Mouse (Mus musculus) heart, postnatal 0 days (tissue): ENCODE measurements around the gene Tmem218. TPM values are rescaled to one million over a fixed set of nuclear protein-coding genes. Genes with fewer than 3 reads are reported as not detected.

Experiments
- ATAC-seq: fragments of 200-750 bp; cut with Nextera tagmentation; 2 replicates; pipeline ENCODE4 v1.8.0; 2017; ENCODE audit warnings: low read depth, moderate number of reproducible peaks, moderate library complexity; ENCODE audit not compliant: insufficient read depth
- DNase-seq: peaks from one replicate; pipeline ENCODE4 v3.0.0-alpha.2; 2016; ENCODE audit warnings: low spot score
- H3K27ac ChIP-seq: fragments of 300-500 bp; sonication (generic); 2 replicates; pipeline ENCODE4 v1.5.1; 2014; ENCODE audit warnings: low read depth, mild to moderate bottlenecking
- H3K27me3 ChIP-seq: fragments of 300-500 bp; sonication (generic); 2 replicates; pipeline ENCODE4 v1.6.1; 2014; ENCODE audit warnings: low read length, mixed read lengths; ENCODE audit not compliant: control insufficient read depth, insufficient read depth
- H3K36me3 ChIP-seq: fragments of 300-500 bp; sonication (generic); replicated peaks from 2 replicates; pipeline ENCODE4 v1.6.1; 2014; ENCODE audit warnings: low read length, mixed read lengths; ENCODE audit not compliant: control insufficient read depth, insufficient read depth
- H3K4me1 ChIP-seq: fragments of 300-500 bp; sonication (generic); 2 replicates; pipeline ENCODE4 v1.6.1; 2014; ENCODE audit warnings: antibody characterized with exemption; ENCODE audit not compliant: control insufficient read depth, insufficient read depth
- H3K4me2 ChIP-seq: fragments of 300-500 bp; sonication (generic); 2 replicates; pipeline ENCODE4 v1.6.1; 2014; ENCODE audit warnings: low read depth, mild to moderate bottlenecking, low read length, moderate library complexity
- H3K4me3 ChIP-seq: fragments of 300-500 bp; sonication (generic); 2 replicates; pipeline ENCODE4 v1.5.1; 2014; ENCODE audit warnings: low read depth, low read length
- H3K9ac ChIP-seq: fragments of 300-500 bp; sonication (generic); replicated peaks from 2 replicates; pipeline ENCODE4 v1.6.1; 2014; ENCODE audit warnings: low read depth, low read length, mixed read lengths
- H3K9me3 ChIP-seq: fragments of 300-500 bp; sonication (generic); replicated peaks from 2 replicates; pipeline ENCODE4 v1.6.1; 2016; ENCODE audit warnings: low read length; ENCODE audit not compliant: control insufficient read depth
- CTCF ChIP-seq: IDR thresholded peaks from 2 replicates; pipeline ENCODE4 v1.5.1; 2016; ENCODE audit warnings: antibody characterized with exemption, control low read depth, low read depth
- EP300 ChIP-seq: IDR thresholded peaks from 2 replicates; pipeline ENCODE4 v1.6.1; 2016; ENCODE audit warnings: antibody characterized with exemption, low read depth
- WGBS: fragments of 180-500 bp; shearing (Covaris S2); extraction: QIAGEN DNeasy Blood & Tissue Kit; methylation state at CpG from one replicate; pipeline ENCODE4 v1.1.7; 2014; 5-methylcytosine and 5-hydroxymethylcytosine counted together
- polyA plus RNA-seq: library from polyadenylated mRNA; unstranded; fragments of >200 nt; fragmentation: Nextera tagmentation; extraction: Ambion mirVana; gene quantifications from 2 replicates; pipeline ENCODE4 v1.2.1, GENCODE M21; 2015
- total RNA-seq: library from RNA; depleted of rRNA; stranded (reverse); fragments of >200 nt; gene quantifications from 2 replicates; pipeline ENCODE4 v1.2.3, GENCODE M21; 2014; ENCODE audit warnings: low replicate concordance; rRNA removed

Tmem218 gene
- total RNA-seq, result 8.2 and 11.2 TPM in 2 replicates
- polyA plus RNA-seq, result 13.5 and 13.7 TPM in 2 replicates

DNA sequence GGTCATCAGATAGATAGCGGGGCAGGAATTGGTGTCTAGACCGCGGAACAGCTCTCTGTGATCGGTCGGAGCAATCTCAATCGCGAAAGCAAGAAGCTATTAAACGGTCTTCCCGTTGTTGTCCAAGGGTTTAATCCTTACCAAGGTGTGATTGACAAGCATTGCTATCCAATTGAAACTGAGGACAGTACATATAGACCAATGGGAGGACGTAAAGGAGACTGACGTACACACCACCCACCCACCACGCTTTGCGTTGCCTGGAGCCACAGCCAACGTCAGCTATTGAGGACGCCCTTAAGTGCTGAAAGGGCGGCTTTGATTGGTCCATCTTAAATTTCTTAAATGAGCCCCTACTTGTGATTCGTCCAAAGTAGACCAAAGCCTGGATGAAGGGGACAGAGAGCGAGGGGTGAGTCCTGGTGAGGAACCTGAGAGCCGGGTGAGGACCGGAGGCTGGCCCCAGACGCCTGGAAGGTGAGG lies at the start of gene Tmem218:
TSS of gene Tmem218 (plus strand) at position 295 of the 483 bp plus-strand sequence.
- WGBS, result under 1% methylated on average over 21 of the region's 21 CpGs
- ATAC-seq, result peak; percentile 100

DNA sequence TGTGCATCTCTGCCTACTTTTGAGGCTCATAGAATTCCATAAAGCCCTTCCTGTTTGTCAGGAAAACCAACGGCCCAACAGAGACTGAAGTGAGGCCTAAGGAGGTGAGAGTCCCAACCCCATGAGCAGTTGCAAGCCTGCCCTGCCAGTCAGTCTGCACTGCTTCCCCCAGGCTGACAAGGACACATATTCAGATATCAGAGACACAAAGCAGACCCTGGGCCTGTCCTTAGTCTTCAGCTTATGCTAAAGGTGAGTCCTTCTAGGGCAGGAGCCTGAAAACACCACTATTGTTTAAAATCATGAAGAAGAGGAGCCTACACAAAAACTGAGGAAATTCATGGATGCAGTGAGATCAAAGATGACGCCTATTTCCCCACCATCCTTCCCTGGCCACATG lies 47.3 kb upstream of the Tmem218 start:
- Histone ChIP-seq H3K4me1 (no peaks in the 10 kb centered on the region), H3K4me2 (no peak overlapping the region), H3K36me3 (no peaks in the 10 kb centered on the region), H3K9me3 (no peaks in the 10 kb centered on the region), H3K4me3 (no peak overlapping the region), H3K27ac (no peak overlapping the region), H3K9ac (no peak overlapping the region), H3K27me3 (no peaks in the 10 kb centered on the region)
- ATAC-seq, result no peak
- no peak for DNase-seq
- 64% methylated on average over 2 of the region's 2 CpGs for WGBS
- TF ChIP-seq CTCF, result no peak
- TF ChIP-seq EP300, result no peak

More for the DNA sequence above, at the start of gene Tmem218:
- no peaks in the 10 kb centered on the region for H3K27me3 ChIP-seq
- peaks cover 7% of the 10 kb centered on the region; the same call in 1 of the 2 replicates for H3K4me1 ChIP-seq
- DNase-seq, result peak; percentile 99
- H3K36me3 ChIP-seq, result no peaks in the 10 kb centered on the region
- peak within 1 kb of the TSS; percentile 89 for H3K4me2 ChIP-seq
- H3K4me3 ChIP-seq, result peak within 1 kb of the TSS; percentile 60
- H3K27ac ChIP-seq, result peak within 1 kb of the TSS; percentile 76
- H3K9ac ChIP-seq, result peak within 1 kb of the TSS; percentile 63
- TF ChIP-seq EP300 (peak; percentile 89), CTCF (no peak)
- no peaks in the 10 kb centered on the region for H3K9me3 ChIP-seq

DNA sequence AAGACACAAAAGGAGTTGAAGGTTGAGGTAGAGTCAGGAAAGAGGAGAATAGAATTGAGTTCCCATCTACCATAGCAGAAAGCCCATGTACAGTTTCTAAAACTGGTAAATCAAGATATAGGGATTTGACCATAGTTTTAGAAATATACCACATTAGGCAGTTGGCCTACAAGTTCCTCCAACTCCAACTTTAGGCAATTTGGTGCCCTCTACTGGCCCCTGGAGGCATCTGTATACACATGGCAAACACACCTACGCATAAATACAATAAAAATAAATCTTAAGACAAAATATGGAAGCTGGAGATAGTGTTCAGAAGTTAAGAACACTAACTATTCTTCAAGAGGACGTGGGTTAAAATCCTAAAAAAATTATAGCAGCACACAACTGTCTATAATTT lies 41.1 kb upstream of the Tmem218 start:
- WGBS, result 76% methylated on average over 2 of the region's 2 CpGs
- TF ChIP-seq CTCF (no peak), EP300 (no peak)
- DNase-seq (no peak), ATAC-seq (no peak)
- H3K27ac ChIP-seq, result no peak overlapping the region
- no peaks in the 10 kb centered on the region for H3K36me3 ChIP-seq
- H3K4me3 ChIP-seq, result no peak overlapping the region
- H3K9me3 ChIP-seq, result no peaks in the 10 kb centered on the region
- peaks cover 3% of the 10 kb centered on the region; the same call in 1 of the 2 replicates for H3K4me1 ChIP-seq
- H3K4me2 ChIP-seq, result no peak overlapping the region
- H3K27me3 ChIP-seq, result no peaks in the 10 kb centered on the region
- H3K9ac ChIP-seq, result no peak overlapping the region

DNA sequence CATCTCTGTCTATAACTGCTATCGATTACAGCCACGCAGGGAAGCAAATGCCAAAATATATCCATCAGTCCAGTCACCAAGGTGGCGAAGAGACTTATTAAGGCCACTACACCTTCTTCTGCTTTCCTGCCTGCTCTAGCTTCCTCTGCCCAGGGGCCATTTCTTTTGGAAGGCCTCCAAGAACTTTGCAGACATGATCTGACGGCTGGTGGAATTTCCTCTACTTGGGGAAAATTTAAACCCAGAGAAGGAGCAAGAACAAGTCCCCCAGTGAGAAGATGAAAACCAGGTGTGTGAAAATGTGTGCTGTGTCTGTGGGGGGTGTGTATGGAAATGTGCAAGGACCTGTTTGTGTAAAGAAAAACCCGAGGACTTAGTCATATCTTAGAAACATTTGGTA lies 34.6 kb upstream of the Tmem218 start:
- no peaks in the 10 kb centered on the region for H3K9me3 ChIP-seq
- no peak for ATAC-seq
- 62% methylated on average over 5 of the region's 5 CpGs for WGBS
- H3K27ac ChIP-seq, result no peak overlapping the region
- no peak overlapping the region for H3K4me2 ChIP-seq
- no peak overlapping the region for H3K9ac ChIP-seq
- peaks cover 8% of the 10 kb centered on the region; the same call in 1 of the 2 replicates for H3K4me1 ChIP-seq
- no peak overlapping the region for H3K4me3 ChIP-seq
- TF ChIP-seq EP300, result no peak
- no peak for TF ChIP-seq CTCF
- DNase-seq, result no peak
- H3K27me3 ChIP-seq, result no peaks in the 10 kb centered on the region
- no peaks in the 10 kb centered on the region for H3K36me3 ChIP-seq

DNA sequence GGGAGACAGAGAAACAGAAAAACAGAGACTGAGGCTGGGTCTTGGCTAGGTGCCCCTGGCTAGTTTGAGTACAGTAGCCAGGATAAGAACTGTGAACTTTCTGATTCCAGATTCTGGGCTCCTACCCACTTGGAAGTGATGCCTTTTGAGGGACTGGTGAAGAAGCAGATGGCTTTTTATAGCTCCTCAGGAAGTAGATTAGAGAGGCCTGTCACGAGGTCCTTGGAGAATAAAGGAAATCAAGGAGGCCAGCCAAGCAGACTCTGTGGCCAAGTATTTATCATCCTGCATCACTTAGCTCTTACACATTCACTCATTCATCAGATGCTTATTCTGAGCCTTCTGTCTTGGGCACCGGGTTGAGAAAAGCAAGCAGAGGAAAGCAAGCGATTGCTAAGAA lies 32.0 kb upstream of the Tmem218 start:
- 35% methylated on average over 3 of the region's 3 CpGs for WGBS
- Histone ChIP-seq H3K9me3 (no peaks in the 10 kb centered on the region), H3K27me3 (no peaks in the 10 kb centered on the region), H3K4me3 (no peak overlapping the region), H3K9ac (no peak overlapping the region), H3K4me2 (no peak overlapping the region), H3K4me1 (0 out of 2 replicates have a peak, but pooled peaks cover 5% of the 10 kb centered on the region), H3K27ac (no peak overlapping the region), H3K36me3 (no peaks in the 10 kb centered on the region)
- DNase-seq, result no peak
- no peak for ATAC-seq
- TF ChIP-seq CTCF (no peak), EP300 (no peak)

DNA sequence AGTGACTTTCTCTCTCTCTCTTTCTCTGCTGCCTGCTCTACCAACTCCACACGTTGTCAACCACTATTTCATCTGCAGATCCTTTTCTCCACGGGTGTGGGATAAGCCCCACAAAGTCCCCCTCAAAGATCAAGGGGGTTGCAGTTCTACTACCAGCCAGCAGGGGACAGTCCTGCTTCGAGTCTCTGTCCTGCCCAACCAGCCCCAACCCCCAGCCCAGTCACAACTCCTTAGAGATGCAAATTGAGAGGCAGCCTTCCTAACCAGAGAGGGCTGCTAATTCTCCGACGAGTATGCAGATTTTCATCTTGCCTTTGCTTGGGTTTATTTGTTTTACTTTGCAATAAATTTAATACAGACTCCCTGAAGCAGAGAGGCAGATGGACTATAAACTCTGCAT lies 30.9 kb upstream of the Tmem218 start:
- 3% methylated on average over 5 of the region's 5 CpGs for WGBS
- no peak overlapping the region for H3K9ac ChIP-seq
- ATAC-seq (no peak; the same call in 1 of the 2 replicates), DNase-seq (peak; percentile 42)
- no peak overlapping the region for H3K4me3 ChIP-seq
- H3K4me1 ChIP-seq, result 0 out of 2 replicates have a peak, but pooled peaks cover 5% of the 10 kb centered on the region
- peak; percentile 87 for TF ChIP-seq CTCF
- TF ChIP-seq EP300, result no peak
- no peaks in the 10 kb centered on the region for H3K27me3 ChIP-seq
- no peak overlapping the region for H3K4me2 ChIP-seq
- H3K27ac ChIP-seq, result no peak overlapping the region
- no peaks in the 10 kb centered on the region for H3K9me3 ChIP-seq
- H3K36me3 ChIP-seq, result no peaks in the 10 kb centered on the region
